Mouse (Mus musculus): Measurements from ENCODE around the gene Ccdc34.

Gene Ccdc34

DNA sequence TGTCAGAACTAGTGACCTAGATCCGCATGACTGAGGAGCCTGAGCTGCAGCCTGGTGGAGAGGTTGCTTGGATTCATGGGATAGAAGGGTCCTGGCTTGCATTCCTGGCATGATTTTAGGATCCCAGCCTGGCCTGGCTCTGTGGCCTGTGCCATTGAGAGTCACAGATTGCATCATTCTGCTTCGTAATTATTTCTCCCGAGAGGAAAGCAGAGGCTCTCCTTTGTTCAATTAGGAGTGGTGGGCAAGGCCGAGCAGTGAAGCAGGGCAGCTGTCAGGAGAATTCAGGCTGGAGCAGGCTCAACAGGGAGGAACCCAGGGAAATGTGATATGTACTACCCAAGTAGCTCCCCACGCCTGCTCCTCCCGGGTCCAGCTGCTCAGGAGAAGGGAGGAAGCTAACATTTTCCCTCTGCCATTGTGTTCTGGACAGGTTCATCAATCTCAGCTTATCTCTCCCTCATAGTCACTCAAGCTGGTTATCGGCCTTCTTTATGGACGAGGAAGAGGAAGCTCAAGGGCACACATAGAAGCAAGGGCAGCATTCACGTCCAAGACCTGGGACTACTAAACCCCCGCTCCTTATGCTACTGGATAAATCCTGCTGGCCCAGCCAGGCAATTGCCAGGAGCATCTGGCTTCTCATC lies 162.2 kb downstream of the Ccdc34 start:
- DNase-seq (ENCODE audit: extremely low spot score, low spot score), result peak; percentile 50

- DNase-seq (ENCODE audit: extremely low spot score, low spot score), result peak; percentile 33
Measured at GRCm38 (mm10) chr2:110180316-110180670, 162.7 kb downstream of the Ccdc34 start.

- DNase-seq (ENCODE audit: extremely low spot score, low spot score), result no peak
Measured at GRCm38 (mm10) chr2:110181666-110182065, 164.0 kb downstream of the Ccdc34 start.

GRCm38 (mm10) chr2:110182248-110182647 lies 164.6 kb downstream of the Ccdc34 start:
- no peak for DNase-seq (ENCODE audit: extremely low spot score, low spot score)

- DNase-seq (ENCODE audit: extremely low spot score, low spot score), result no peak
Measured at GRCm38 (mm10) chr2:110182795-110183486, 165.3 kb downstream of the Ccdc34 start.

DNA sequence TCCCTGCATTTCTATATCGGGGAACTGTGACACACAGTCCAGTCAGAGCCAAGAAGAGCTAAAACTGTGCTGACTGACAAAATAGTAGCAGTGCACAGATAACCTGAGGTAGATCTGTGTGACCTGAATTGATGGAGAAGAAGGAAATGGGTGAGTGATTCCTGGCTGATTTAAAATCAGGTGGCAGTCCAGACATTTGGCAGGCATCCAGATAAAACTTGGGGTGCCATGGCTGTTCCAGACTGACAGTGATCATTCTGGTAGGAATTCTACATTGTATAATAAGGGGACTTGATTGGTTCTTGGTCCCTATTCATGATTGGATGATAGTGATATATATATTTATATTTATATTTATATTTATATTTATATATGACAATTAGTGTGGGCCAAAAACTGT lies 166.5 kb downstream of the Ccdc34 start:
- DNase-seq (ENCODE audit: extremely low spot score, low spot score), result no peak

DNA sequence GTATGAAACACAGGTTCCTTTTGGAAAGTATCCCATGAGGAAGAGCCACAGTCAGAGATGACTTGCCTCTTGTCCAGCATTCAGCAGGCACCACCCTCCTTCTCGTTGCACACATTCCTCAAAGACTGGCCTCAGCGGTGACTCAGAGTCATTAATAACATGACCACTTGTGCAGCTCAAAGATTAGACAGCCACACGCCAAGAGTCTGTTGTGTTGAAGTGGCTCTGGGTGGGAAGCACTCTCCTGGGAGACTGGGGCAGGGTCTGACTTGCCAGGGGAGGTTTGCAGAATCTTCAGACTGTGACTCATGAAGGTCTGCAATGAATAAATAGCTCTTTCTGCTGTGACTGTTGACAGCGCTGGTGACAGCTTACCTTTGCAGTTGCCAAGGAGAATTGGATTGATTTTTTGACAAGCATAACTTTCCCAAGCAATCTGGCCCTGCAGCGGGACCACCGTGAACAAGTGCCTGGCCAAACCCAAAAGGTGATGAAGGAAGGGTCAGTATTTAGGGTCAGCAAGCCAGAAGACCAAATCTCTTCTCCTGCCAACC lies 168.9 kb downstream of the Ccdc34 start:
- DNase-seq (ENCODE audit: extremely low spot score, low spot score), result no peak

DNA sequence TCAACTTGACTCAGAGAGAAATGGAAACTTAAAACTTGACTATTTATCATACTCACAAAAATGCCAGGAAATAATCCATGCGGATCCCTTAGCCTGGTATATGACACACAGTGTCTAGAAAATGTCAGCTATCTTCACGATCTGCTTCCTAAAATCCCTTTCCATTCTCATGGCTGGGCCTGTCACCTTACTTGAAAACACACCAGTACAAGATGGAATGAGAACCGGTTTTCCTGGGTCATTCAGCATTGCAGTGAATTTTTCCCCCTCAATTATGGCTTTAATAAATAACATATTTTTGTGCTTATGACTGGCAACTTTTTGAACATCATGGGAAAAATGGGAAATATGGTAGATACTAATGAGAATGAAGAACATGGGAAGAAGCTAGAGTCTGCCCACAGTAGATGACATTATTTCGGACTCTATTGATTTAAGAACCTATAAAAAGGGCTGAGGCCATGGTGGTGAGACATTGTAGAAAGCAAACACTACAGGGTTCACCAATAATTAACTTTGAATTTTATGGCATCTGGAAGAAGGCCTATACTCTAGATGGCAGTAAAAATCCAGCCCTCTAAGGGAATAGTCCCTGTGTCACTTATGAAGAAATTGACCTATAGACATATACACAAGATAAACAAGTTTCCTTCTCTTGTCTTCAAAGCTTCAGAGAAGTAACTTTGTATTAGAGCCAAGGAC lies 171.2 kb downstream of the Ccdc34 start:
- no peak for DNase-seq (ENCODE audit: extremely low spot score, low spot score)

- DNase-seq (ENCODE audit: extremely low spot score, low spot score), result peak; percentile 12
Measured at GRCm38 (mm10) chr2:110190416-110190815, 172.8 kb downstream of the Ccdc34 start.

- DNase-seq (ENCODE audit: extremely low spot score, low spot score), result no peak
Measured at GRCm38 (mm10) chr2:110191186-110191690, 173.6 kb downstream of the Ccdc34 start.

GRCm38 (mm10) chr2:110191965-110192701 lies 174.5 kb downstream of the Ccdc34 start:
- peak; percentile 37 for DNase-seq (ENCODE audit: extremely low spot score, low spot score)

- DNase-seq (ENCODE audit: extremely low spot score, low spot score), result no peak
Measured at GRCm38 (mm10) chr2:110192702-110193312, 175.2 kb downstream of the Ccdc34 start.

DNA sequence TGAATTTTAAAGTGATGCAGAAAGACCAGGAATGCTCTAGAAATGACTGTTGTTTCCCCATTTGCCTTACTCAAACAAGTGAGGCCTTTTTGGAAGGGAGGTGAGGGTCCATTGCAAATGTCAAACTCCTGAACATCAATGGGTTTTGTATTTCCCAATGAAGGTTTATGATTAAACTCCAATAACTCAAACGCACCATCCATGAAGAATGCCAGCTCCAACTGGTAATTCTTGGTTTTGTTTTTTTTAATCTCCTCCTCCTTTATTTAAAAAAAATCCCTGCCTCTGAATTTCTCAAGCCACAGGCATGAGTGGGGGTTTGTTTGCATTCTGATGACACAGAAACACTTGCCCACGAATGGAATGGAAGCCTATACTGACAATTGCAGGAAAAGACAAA lies 178.9 kb downstream of the Ccdc34 start:
- no peak for DNase-seq (ENCODE audit: extremely low spot score, low spot score)

- no peak for DNase-seq (ENCODE audit: extremely low spot score, low spot score)
Measured at GRCm38 (mm10) chr2:110199648-110200047, 182.0 kb downstream of the Ccdc34 start.

- no peak for DNase-seq (ENCODE audit: extremely low spot score, low spot score)
Measured at GRCm38 (mm10) chr2:110201770-110202169, 184.2 kb downstream of the Ccdc34 start.

GRCm38 (mm10) chr2:110202716-110203497 lies 185.3 kb downstream of the Ccdc34 start:
- DNase-seq (ENCODE audit: extremely low spot score, low spot score), result no peak

DNA sequence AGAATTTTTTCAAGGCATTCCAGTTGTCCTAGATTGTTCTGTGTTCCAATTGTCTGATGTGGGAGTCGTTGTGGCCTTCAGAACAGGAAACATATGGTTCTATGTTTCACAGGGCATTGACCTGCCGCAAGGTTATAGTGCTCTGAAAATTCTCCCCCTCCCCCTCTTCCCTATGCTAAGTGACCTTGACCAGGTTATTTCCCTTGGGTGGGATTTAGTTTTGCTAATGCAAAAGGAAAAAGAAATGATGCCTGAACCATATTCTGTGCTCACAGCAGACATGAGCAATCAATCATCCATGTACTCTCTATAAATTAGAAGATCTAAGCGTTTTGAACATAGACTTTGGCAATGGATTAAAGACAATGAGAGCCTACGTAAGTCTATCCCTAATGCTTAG lies 186.6 kb downstream of the Ccdc34 start:
- DNase-seq (ENCODE audit: extremely low spot score, low spot score), result no peak

GRCm38 (mm10) chr2:110204705-110205318 lies 187.2 kb downstream of the Ccdc34 start:
- DNase-seq (ENCODE audit: extremely low spot score, low spot score), result peak; percentile 66
